ENCODE assay signal across 22 mouse cellular contexts in genomic region chr19:17289526-17289925, GRCm38 (mm10).
A peak's percentile ranks its signal among the peaks of the same experiment; 100 is the strongest.
DNase-seq lines count a peak whose midpoint lies in the region; ATAC-seq and TF ChIP-seq lines count a peak whose summit lies in the region.
"Had no signal": no experiment of that assay in that cellular context is flagged by ENCODE, and none has a peak within 500 bp of the region (broad histone marks: within the 10 kb centered on the region; RNA-seq: fewer than 3 reads in every experiment).

No protein-coding gene starts in this region.

- no peak overlapping the region for H3ac ChIP-seq in myocyte (ENCODE audit: control insufficient read depth, insufficient read length)

- DNase-seq in heart, adult 11 months: peak; percentile 41
- no peak for DNase-seq in heart, postnatal 25 days (ENCODE audit: low spot score)
- peak; percentile 27 for DNase-seq in lung, embryonic 14.5 days
- DNase-seq in lung, postnatal 10 days: no peak
- DNase-seq in layer of hippocampus, adult 2 months (ENCODE audit: low spot score in 2 of 2): no peak
- DNase-seq: adrenal gland, postnatal 14 days; cerebellum, adult 11-12 months; cerebellum, adult 9-10 months; cerebellum, postnatal 25 days; gastrocnemius, adult 2 months; gastrocnemius, postnatal 25 days; heart, adult 2 months; kidney, adult 11 months had no signal

- peak; percentile 70; the same call in 1 of the 2 replicates for ATAC-seq in heart, embryonic 15.5 days (replicated peaks; ENCODE audit: insufficient number of reproducible peaks, insufficient read depth, low FRiP score, low read depth)
- ATAC-seq in heart, embryonic 11.5 days (replicated peaks; ENCODE audit: insufficient number of reproducible peaks, low FRiP score, low TSS enrichment): no peak
- no peak; the same call in 1 of the 2 replicates for ATAC-seq in lung, embryonic 14.5 days (ENCODE audit: insufficient read depth)
- ATAC-seq: activated CD4-positive, CD25-positive, alpha-beta regulatory T cell, adult 4 months; forebrain, embryonic 14.5 days; hindbrain, postnatal 0 days; Patski had no signal

- 0 out of 2 replicates have a peak overlapping the region, but pooled peaks have one; percentile 3 for H3K27ac ChIP-seq in heart, embryonic 15.5 days
- no peak overlapping the region for H3K27ac ChIP-seq in heart, embryonic 11.5 days (ENCODE audit: low read depth, low read length)
- H3K27ac ChIP-seq in lung, embryonic 14.5 days (ENCODE audit: low read depth): no peak overlapping the region
- H3K27ac ChIP-seq in layer of hippocampus, adult 2 months: no peak overlapping the region
- H3K27ac ChIP-seq: embryonic facial prominence, embryonic 12.5 days; gastrocnemius, adult 2 months; heart, adult 2 months; hindbrain, embryonic 13.5 days; hindbrain, postnatal 0 days had no signal

- intact Hi-C loops in heart, postnatal 25 days (cut with DNase I): no loop called here

- H3K9ac ChIP-seq in heart, embryonic 15.5 days: no peak overlapping the region
- H3K9ac ChIP-seq in heart, embryonic 11.5 days (ENCODE audit: low read depth, low read length): no peak overlapping the region
- H3K9ac ChIP-seq in lung, embryonic 14.5 days: no peak overlapping the region
- H3K9ac ChIP-seq: embryonic facial prominence, embryonic 12.5 days; hindbrain, embryonic 13.5 days had no signal

- peaks cover 15% of the 10 kb centered on the region for H3K4me1 ChIP-seq in heart, embryonic 15.5 days (replicated peaks)
- H3K4me1 ChIP-seq in heart, embryonic 11.5 days (ENCODE audit: control insufficient read depth, insufficient read depth, low read length): 0 out of 2 replicates have a peak, but pooled peaks cover 6% of the 10 kb centered on the region
- H3K4me1 ChIP-seq in lung, embryonic 14.5 days (ENCODE audit: insufficient read depth): peaks cover 4% of the 10 kb centered on the region; the same call in 1 of the 2 replicates
- H3K4me1 ChIP-seq: embryonic facial prominence, embryonic 12.5 days; hindbrain, embryonic 13.5 days had no signal

- H3K36me3 ChIP-seq in heart, embryonic 15.5 days: no peaks in the 10 kb centered on the region
- H3K36me3 ChIP-seq in heart, embryonic 11.5 days (ENCODE audit: control insufficient read depth, insufficient read depth, low read length): no peaks in the 10 kb centered on the region
- H3K36me3 ChIP-seq in lung, embryonic 14.5 days (ENCODE audit: insufficient read depth): no peaks in the 10 kb centered on the region
- no peaks in the 10 kb centered on the region for H3K36me3 ChIP-seq in myocyte (ENCODE audit: control insufficient read depth, insufficient read depth)
- H3K36me3 ChIP-seq: embryonic facial prominence, embryonic 12.5 days; hindbrain, embryonic 13.5 days had no signal

- H3K4me2 ChIP-seq in heart, embryonic 15.5 days: peak overlapping the region; percentile 37; the same call in 1 of the 2 replicates
- H3K4me2 ChIP-seq in heart, embryonic 11.5 days: no peak overlapping the region
- H3K4me2 ChIP-seq in lung, embryonic 14.5 days: no peak overlapping the region
- peak overlapping the region; percentile 18 for H3K4me2 ChIP-seq in myocyte (ENCODE audit: low read depth)
- H3K4me2 ChIP-seq: embryonic facial prominence, embryonic 12.5 days; hindbrain, embryonic 13.5 days had no signal

- TF ChIP-seq POLR2A in myocyte (IDR thresholded peaks at IDR 0.05; ENCODE audit: insufficient read length, low read depth): no peak

- H3K9me3 ChIP-seq in heart, embryonic 15.5 days (replicated peaks): no peaks in the 10 kb centered on the region
- H3K9me3 ChIP-seq in heart, embryonic 11.5 days (replicated peaks; ENCODE audit: control insufficient read depth, low read length): no peaks in the 10 kb centered on the region
- no peaks in the 10 kb centered on the region for H3K9me3 ChIP-seq in lung, embryonic 14.5 days (ENCODE audit: low read depth, low read length)
- H3K9me3 ChIP-seq: embryonic facial prominence, embryonic 12.5 days; hindbrain, embryonic 13.5 days had no signal

- WGBS in heart, embryonic 15.5 days: 19% methylated on average over 6 of the region's 6 CpGs
- 30% methylated on average over 6 of the region's 6 CpGs for WGBS in heart, embryonic 11.5 days (ENCODE audit: insufficient replicate concordance)
- 37% methylated on average over 6 of the region's 6 CpGs for WGBS in lung, embryonic 14.5 days

- no peaks in the 10 kb centered on the region for H3K79me2 ChIP-seq in myocyte (ENCODE audit: control insufficient read depth, insufficient read depth)

- peak overlapping the region; percentile 16; the same call in 1 of the 2 replicates for H3K4me3 ChIP-seq in heart, embryonic 15.5 days
- no peak overlapping the region for H3K4me3 ChIP-seq in heart, embryonic 11.5 days (ENCODE audit: low read depth, low read length)
- no peak overlapping the region for H3K4me3 ChIP-seq in lung, embryonic 14.5 days (ENCODE audit: low read depth, low read length)
- no peak overlapping the region for H3K4me3 ChIP-seq in myocyte
- H3K4me3 ChIP-seq in layer of hippocampus, adult 2 months: no peak overlapping the region
- H3K4me3 ChIP-seq: embryonic facial prominence, embryonic 12.5 days; gastrocnemius, adult 2 months; heart, adult 2 months; hindbrain, embryonic 13.5 days had no signal

- H3K27me3 ChIP-seq in heart, embryonic 15.5 days: no peaks in the 10 kb centered on the region
- H3K27me3 ChIP-seq in heart, embryonic 11.5 days (ENCODE audit: control insufficient read depth, insufficient read depth, low read length): no peaks in the 10 kb centered on the region
- no peaks in the 10 kb centered on the region for H3K27me3 ChIP-seq in lung, embryonic 14.5 days (ENCODE audit: insufficient read depth, low read length)
- H3K27me3 ChIP-seq in myocyte (ENCODE audit: control insufficient read depth, insufficient read depth, insufficient read length): no peaks in the 10 kb centered on the region
- H3K27me3 ChIP-seq: embryonic facial prominence, embryonic 12.5 days; hindbrain, embryonic 13.5 days; Patski had no signal

- TF ChIP-seq CTCF in lung, embryonic 14.5 days (IDR thresholded peaks at IDR 0.05; ENCODE audit: low read depth): no peak
- TF ChIP-seq CTCF in layer of hippocampus, adult 2 months (conservative IDR thresholded peaks at IDR 0.05): no peak

TF ChIP-seq in myocyte, 11 proteins besides CTCF, POLR2A, EP300 and RAD21:
- TF ChIP-seq REST (IDR thresholded peaks at IDR 0.05; ENCODE audit: insufficient read depth, insufficient read length) (no peak), MAX (IDR thresholded peaks at IDR 0.05; ENCODE audit: low read depth) (no peak), USF1 (IDR thresholded peaks at IDR 0.05; ENCODE audit: low read depth) (no peak), POLR2AphosphoS2 (IDR thresholded peaks at IDR 0.05; ENCODE audit: insufficient read length, low read depth) (no peak), E2F4 (IDR thresholded peaks at IDR 0.05; ENCODE audit: insufficient read depth) (no peak), TCF3 (IDR thresholded peaks at IDR 0.05; ENCODE audit: insufficient read length, low read depth) (no peak), MYOD1 (IDR thresholded peaks at IDR 0.05; ENCODE audit: control insufficient read depth in 1 of 3, insufficient read length in 2 of 3, low read depth in 2 of 3) (no peak), MYOG (IDR thresholded peaks at IDR 0.05; ENCODE audit: control insufficient read depth in 1 of 3, insufficient read depth in 1 of 3, insufficient read length in 2 of 3, low read depth in 2 of 3) (no peak), SRF (IDR thresholded peaks at IDR 0.05; ENCODE audit: control insufficient read depth, insufficient read length, low read depth) (no peak), TCF12 (IDR thresholded peaks at IDR 0.05; ENCODE audit: insufficient read depth, poor library complexity, severe bottlenecking) (no peak), CEBPB (IDR thresholded peaks at IDR 0.05; ENCODE audit: insufficient read depth, poor library complexity, severe bottlenecking) (no peak)
TF ChIP-seq in myocyte: peak in this region for 0.

Comparison
In these comparisons a context has a peak if more than half of its experiments do, and no peak if none do; other contexts are left out.
1. DNase-seq: peak in heart, adult 11 months (single experiment) and lung, embryonic 14.5 days (single experiment); none in heart, postnatal 25 days (single experiment), lung, postnatal 10 days (single experiment) and layer of hippocampus, adult 2 months (0 of 2).
2. H3K4me2 ChIP-seq: peak in heart, embryonic 15.5 days (single experiment) and myocyte (single experiment); none in heart, embryonic 11.5 days (single experiment) and lung, embryonic 14.5 days (single experiment).